Mouse (Mus musculus): ENCODE results near the gene Prg2.

Prg2 gene
- long read RNA-seq, experiment 1 = 0 reads
- long read RNA-seq, experiment 2 = 0 reads

DNA sequence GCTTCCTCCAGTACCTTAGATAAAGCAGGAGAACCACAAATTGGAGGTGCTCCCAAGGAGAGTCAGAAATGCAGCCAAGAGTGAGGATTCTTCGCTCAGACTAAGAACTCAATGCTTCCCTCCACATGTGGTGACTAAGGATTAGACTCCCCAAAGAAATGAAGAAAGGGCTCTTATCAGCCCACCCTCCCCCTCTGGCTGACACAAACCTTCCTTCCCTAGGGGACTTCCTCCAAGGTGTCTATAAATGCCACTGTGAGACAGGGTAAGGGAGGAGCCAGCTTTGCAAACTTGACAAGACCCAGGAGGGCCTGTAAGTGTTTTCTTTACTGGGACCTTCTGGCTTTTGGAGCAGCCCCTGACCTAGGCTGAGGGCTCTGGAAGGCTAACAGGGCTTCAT is at the start of gene Prg2:
Prg2 (plus strand) TSS at position 274 of the 400 bp plus-strand sequence.
- intact Hi-C loops (cut with DNase I) = no loop called here

DNA sequence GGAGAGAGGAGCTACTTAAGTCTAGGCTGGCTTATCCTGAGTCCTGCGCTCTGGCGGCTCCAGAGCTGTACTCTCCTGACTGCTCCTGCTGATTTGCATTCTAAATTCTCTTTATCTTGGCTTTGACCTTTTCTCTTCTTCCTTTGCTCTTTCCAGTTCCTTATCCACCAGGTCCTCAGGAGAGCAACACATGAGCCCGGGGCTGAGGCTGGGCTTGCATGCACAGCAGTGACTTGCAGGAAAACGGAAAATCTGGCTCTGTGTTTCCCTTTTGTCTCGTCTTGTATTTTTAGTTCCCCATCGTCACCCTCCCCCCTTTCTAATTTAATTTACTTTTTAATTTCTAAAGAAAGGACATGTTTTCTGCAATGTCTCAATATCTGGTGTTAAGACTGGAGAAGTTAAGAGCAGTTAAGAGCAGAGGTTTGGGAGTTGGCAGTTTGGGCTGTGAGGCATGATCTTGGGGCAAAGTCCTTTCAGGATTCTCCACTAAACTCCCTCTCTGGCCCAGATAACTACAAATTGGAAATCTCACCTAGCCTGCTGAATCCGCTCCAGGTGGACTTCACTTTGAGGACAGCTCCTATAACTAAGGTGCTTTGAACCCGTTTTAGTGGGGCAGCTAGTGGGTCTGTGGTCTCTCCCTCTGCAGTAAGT is 46.1 kb upstream of the Prg2 start:
- intact Hi-C loops (cut with DNase I) = no loop called here

DNA sequence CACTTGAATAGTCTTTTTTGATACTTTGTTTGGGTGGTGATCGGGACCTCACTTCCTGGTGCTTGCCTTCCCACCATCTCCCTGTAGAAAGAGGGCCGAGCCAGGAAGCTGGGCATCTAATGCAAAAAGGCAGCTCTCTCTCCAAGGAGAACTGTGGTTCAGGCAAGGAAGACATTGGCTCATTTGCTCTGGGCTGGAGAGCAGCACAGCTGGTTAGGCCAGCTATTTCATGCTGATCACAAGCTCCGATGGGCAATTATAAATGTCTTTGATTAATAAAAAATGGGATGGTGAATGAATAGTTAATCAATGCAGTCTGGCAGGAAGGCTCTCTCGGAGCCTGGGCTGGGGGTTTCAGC is 45.6 kb upstream of the Prg2 start:
- intact Hi-C loops (cut with DNase I) = no loop called here

DNA sequence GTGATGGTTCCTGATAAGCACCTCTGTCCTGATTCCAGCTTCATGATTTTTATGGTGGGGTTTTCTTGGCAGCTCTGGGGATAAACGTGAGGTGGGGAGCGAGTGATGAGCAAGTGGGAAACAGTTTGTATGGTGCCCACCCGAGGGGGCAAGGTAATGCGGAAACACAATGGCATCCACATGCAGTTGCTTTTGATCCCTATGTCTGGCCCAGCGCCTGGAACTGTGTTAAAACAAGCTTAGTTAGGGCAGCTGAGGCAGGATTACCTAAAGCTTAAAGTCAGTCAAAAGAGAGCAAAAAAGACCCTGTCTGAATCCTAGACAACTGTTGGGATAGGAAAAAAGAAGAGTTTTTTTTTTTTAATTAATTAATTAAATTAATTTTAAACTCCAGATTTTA is 45.2 kb upstream of the Prg2 start:
- intact Hi-C loops (cut with DNase I) = no loop called here

DNA sequence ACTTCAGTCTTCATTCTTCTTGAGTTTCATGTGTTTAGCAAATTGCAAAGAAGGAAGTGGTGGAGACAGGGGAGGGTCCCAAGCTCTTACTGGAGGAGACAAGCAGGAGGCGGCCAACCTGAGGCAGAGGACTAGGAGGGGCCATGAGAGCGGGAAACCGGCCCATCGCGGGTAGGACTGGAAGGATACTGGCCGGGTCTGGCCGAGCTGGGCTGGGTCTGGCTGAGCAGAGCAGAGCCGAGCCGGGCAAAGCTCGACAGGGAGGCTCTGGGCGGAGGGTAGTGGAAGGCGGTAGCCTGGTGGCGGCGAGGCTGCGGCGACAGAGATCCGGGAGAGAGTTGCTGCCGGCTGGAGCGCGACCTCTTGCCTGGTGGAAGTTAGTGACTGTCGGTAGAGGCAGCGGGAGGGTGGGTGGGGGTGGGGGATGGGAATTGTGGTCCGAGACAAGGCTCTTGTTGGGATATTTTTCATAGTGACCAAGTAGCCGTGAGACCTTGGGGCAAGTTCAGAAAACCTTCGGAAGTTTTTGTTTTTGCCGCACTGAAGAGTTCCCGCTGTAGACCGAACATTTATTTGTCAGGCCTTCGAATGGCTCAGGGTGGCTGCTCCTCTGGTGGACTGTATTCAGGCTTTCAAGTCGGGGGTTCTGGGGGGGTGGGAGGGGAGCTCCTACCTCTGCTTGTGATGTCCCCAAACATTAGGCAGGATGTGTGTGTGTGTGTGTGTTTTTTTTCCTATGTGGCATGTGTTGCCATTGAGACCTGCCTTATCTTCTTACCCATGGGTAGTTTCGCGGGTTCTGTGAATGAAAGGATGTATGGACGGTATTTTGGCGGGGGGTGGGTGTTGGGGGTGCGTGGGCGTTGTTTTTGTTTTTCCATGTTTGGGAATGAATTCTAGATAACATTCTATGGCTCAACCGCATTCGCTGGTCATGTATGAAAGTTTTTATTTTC is 43.5 kb upstream of the Prg2 start, which contains the start of gene Slc43a3:
Slc43a3 (plus strand) TSS at position 106 of the 956 bp plus-strand sequence.
- intact Hi-C loops (cut with DNase I) = no loop called here

DNA sequence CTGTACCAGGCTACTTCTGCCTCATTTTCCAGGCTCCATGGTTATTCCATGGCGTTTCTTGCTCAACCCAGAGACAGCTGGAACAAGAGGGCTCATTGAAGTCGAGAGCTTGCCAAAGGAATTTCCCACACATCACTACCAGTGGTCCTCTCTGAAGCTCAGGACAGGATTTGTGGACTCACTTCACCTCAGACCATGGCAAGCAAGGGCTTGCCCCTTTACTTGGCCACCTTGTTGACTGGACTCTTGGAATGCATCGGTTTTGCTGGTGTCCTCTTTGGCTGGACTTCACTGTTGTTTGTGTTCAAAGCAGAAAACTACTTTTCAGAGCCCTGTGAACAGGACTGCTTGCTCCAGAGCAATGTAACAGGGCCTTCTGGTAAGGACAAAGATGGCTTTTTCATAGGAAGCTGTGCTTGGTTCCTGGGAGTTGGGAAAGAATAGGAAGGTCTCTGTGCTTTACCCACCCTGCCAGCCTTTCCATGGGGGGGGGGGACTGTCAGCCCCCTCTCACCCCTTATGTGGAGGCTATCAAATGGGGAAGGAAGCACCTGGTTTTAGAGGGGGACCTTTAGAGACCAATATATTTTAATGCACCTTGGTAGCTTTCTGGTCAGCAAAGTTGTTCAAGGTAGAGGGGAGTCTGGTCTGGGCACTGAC is 42.6 kb upstream of the Prg2 start:
- intact Hi-C loops (cut with DNase I) = no loop called here

DNA sequence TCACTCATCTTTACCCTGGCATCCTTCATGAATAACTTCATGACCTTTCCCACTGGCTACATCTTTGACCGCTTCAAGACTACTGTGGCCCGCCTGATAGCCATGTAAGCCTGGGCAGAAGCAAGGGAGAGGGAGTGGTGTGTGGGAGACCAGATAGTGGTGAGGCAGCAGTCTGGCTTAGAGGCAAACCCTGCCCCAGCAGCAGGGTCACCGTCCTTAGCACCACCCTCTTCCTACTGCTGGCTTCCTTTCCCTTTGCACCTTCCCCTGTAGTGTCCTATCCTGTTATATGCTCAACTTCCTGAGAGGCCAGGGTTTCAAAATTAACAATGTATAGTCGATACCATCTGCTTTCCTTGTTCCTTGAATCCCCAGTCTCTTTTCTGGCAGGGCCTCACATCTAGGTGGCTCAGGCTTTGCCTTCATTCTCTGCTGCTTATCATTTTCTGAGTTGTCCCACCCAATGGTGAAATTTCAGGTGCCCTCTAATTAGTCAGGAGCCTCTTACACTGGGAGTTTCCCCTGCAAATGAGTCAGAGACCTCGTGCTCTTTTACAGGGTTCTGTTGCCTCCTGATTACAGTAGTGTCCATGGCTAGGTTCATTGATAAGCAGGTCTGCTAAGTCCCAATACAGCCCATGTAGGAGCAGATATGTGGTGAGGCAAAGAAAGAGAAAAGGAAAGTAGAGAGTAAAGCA is 41.9 kb upstream of the Prg2 start:
- intact Hi-C loops (cut with DNase I) = no loop called here

DNA sequence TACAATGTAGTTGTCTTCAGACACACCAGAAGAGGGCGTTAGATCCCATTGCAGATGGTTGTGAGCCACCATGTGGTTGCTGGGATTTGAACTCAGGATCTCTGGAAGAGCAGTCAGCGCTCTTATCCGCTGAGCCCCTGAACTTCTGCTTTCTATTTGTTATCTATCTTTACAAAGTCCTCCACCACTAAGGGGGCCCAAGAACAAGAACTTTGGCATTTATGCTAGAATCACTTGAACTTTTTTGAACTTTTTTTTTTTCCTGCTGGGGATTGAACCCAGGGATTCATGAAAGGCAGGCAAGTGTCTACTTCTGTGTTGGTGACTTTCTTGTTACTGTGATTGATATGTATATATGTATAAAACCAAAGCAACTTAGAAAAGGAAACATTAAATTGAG is 41.0 kb upstream of the Prg2 start:
- intact Hi-C loops (cut with DNase I) = no loop called here

DNA sequence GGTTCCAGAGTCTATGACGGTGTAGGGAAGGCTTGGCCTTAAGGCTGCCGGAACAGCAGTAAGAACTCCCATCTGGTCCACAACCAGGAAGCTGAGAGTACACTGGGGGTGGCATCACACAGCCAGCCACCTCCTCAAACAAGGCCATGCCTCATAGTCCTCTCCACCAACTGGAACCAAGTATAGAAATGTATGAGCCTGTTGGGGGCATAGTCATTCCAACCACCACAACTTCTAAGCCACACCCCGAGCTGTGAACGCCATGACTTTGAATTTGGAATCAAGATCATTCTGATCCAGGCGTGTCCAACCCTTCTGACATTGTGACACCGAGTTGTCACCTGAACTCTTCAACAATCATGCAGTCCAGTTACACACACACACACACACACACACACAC is 40.5 kb upstream of the Prg2 start:
- intact Hi-C loops (cut with DNase I) = no loop called here

DNA sequence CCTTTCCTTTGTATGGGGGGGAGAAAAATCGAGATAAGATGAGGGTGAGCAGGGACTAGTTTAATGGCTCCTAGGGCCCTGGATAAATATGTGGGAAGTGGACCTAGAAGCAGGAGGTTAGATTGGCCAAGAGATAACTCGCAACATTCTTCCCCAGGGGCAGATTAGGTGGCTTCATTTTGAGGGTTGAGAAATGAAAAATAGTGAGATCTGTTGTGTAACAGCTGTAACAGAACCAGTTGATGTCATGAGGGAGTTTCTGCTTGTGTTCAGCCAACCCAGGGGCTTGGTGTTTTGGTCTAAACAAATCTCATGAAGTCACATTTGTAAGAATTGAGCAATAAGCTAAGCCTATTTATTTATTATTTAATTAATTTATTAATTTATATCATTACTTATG is 38.9 kb upstream of the Prg2 start:
- intact Hi-C loops (cut with DNase I) = no loop called here

DNA sequence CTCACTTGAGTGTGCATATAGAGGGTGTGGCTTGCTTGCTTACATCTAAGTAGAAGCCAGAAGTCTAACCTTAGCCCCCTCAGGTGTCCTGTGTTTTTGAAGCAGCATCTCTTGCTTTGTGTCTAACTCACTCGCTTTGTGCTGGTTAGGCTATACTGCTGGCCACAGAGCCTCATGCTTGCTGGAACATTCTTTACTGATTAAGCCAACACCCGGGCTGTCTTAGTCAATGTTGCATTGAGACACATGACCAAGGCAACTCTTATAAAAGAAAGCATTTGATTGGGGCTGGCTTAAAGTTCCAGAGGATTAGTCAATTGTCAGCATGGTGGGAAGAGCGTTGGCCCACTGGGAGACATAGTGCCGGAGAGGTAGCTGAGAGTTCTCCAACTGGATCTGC is 38.5 kb upstream of the Prg2 start:
- intact Hi-C loops (cut with DNase I) = no loop called here

DNA sequence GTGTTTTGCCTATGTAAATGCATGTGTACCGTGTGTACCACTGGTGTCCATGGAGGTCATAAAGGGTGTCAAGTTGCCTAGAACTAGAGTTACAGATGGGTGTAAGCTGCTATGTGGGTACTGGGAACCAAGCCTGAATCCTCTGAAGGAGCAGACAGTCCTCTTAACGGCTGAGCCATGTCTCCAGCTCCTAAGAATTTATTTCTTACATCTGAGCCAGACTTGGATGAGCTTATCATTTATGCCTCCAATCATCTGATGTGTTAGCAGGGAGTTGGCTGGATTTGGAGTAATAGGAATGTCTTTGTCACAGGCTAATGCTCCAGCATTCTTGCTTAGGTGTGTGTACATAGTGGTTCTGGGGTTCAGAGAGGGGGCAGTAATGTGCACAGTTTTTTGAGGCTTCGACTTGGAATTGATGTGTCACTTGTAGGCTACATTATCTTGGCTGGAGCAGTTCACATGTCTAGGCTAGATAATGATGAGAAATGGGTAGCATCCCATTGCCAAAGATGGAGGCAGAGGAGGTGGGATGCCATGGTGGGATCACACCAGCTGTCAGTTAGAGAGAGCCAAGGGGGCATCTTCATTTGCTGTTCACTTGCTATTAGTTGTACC is 33.0 kb upstream of the Prg2 start:
- intact Hi-C loops (cut with DNase I) = no loop called here

DNA sequence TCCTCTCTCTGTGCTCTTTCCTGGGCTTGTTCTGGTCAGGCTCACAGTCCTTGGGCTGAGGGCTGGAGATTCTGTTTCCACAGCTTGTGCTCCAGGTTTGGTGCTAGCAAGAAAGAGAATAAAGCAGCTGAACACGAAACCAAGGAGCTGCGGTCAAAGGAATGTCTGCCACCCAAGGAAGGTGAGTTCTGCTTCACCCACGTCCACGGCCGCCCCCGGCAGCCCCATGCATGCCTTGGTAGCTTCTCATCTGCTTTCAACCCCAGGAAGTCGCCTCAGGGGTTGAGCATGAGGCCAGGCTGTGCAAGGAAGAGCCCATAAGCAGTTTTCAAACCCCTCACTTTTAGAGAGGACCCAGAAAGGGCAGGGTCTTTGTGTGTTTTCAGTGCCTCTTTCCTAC is 32.0 kb upstream of the Prg2 start:
- intact Hi-C loops (cut with DNase I) = no loop called here

DNA sequence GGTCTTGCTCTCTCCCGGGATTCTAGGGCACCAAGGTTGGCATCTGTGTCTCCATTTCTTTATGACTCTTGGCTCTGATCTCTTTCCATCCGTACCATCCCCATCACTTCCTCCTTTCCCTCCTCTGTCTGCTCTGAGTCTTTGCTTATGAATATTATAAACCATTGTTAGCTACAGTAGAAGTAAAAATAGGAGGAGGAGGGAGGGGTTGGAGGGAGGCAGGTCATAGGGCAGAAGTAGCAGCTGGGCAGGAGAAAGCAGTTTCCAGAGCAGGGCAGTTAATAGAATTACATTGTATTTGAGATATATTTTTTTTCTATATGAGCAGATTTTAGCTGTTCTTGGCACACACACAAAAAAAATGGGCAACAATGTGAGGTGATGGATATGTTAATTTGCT is 31.5 kb upstream of the Prg2 start:
- intact Hi-C loops (cut with DNase I) = no loop called here

DNA sequence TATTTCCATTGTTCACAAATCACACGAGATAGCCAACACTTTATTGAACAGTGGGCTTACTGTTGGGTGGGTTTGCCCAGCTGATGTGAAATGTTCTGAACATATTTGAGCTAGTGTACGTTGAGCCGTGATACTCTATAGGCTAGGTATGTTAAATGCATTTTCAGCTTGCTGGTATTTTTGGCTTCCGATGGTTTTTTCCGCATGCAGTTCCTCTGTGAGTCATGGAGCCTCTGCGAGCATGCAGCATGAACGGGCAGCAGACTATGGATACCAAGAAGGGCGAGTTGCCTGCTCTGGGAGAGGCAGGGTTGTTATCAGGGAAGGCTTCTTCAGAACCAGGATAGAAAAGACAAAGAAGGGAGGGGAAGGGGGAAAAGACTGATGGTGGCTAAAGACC is 29.2 kb upstream of the Prg2 start:
- intact Hi-C loops (cut with DNase I) = no loop called here

DNA sequence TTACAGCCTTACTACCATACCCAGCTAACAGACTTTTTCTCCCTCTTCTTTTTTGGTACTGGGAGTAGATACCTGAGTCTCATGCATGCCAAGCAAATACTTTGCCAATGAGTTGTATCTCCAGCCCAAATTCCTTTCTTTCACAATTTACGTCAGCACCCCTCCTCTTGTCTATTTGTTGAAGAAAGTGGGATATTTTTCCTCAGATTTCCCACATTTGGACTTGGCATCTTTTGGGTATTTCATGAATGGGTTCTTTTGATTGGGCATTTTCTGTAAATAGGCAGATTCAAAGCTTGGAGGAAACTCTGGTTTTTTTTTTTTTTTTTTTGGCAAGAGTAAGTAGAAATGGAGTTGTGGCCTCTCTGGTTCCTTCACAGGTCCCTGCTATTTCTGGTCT is 28.0 kb upstream of the Prg2 start:
- intact Hi-C loops (cut with DNase I) = no loop called here

DNA sequence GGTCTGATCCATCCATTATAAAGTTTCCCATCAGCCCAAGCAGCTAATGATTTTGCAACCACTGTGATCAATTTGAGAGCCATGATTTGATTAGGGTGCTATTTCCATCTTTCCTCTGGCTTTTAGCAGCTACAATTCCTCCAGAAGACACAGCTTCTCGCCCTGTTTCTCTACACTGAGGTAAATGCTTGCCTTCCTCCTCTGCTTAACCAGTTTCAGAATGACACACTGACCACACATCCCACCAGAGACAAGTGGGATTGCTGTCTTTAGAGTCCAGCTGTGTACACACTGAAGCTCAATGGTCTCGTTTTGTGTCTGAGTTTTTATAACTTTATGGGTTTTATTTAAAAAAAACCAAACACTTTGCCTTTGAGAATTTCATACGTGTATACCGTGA is 27.6 kb upstream of the Prg2 start:
- intact Hi-C loops (cut with DNase I) = no loop called here

DNA sequence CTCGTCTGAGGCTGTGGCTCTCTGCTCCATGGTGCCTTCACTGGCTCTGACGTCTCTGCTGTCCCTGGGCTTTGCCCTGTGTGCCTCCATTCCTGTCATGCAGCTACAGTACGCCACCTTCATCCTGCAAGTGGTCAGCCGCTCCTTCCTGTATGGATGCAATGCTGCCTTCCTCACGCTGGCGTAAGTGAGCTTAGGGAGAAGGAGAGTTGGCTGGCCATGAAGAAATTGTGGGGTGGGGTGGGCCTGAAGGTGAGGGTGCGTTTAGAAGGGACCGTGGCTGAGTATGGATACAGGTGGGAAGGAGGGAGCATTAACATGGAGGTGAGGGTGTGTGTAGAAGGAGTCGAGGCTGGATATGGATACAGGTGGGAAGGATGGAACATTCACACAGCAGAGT is 24.8 kb upstream of the Prg2 start:
- intact Hi-C loops (cut with DNase I) = no loop called here

DNA sequence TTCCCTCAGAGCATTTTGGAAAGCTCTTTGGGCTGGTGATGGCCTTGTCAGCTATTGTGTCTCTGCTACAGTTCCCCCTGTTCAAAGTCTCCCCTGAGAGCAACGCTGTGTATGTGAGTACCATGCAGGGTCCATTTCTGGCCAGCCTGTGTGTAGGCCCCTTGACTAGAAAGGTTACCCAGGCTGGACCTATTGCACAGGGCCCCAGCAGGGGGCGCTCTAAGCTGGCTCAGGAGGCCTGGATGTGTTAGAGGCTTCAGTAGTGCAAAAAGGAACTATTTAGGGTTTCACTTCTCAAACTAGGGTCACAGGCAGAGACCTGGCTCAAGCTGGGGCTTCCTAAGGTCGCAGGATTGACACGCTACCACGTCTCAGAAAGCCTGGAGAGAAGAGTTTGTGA is 24.0 kb upstream of the Prg2 start:
- intact Hi-C loops (cut with DNase I) = loop anchor here (1.0 kb wide), 1 partner anchor 51 kb away; no protein-coding TSS in a partner anchor

DNA sequence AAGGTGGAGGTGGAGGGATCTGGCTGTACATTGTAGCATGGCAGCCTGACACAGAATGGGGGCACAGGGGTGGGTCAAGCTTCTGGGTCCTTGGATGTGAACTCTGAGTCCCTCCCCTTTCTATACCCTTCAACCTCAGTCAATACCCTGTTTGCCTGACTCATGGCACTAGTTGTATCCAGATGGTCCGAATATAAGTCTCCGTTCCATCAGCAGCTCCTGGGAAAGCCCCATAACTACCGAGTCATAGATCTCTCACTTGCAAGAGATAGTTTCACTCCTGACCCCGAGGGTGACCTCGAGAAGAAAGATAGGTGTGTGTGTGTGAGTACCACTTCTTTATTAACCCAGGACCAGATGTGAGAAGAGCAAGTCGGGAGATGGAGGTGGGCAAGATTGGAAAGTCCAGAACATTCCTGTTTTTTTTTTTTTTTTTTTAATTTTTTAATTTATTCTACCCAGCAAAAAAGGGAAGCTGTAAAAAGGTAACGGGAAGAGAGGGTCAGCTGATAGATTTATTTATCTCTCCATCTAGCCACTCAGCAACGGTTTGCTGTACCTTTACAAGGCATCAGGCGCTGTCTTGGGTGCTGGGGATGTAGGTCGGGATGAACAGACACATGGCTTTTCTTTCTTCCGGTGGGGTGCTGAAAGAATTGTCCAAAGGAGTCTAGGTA is 21.5 kb upstream of the Prg2 start:
- intact Hi-C loops (cut with DNase I) = no loop called here

DNA sequence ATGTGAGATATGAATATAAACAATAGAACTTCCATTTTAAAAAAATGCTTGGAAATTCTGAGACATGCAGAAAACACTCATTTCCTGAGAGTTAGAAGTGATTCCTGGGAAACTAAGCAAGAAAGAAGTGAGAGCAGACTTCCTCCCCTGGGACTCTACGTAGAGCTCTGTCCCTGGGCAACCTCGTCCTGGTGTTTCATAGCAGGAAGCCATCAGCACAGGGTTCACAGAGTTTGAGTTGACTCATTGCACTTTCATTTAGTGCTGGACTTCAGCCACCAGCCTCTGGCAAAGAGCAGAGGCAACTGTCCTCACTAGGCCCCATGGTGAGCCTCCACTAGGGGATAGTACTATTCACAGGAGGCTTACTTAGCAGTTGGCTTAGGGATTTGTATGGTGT is 19.0 kb upstream of the Prg2 start:
- intact Hi-C loops (cut with DNase I) = no loop called here
